Mouse (Mus musculus) cerebellum, adult 2 months (tissue): ENCODE data around the gene Suv39h1. TPM values are rescaled to one million over a fixed set of nuclear protein-coding genes. Genes with fewer than 3 reads are reported as not detected.

ENCODE experiments used
- DNase-seq, 2 experiments: peaks; one replicate each; pipeline ENCODE4 v3.0.0; 2021
- H3K27ac ChIP-seq: fragments of 200-500 bp; 2 replicates; pipeline ENCODE4 v1.5.1; 2012; ENCODE audit warnings: low read length, control low read depth, inconsistent platforms; ENCODE audit not compliant: insufficient read depth
- H3K27me3 ChIP-seq: fragments of 200-500 bp; 2 replicates; pipeline ENCODE4 v1.6.1; 2012; ENCODE audit warnings: inconsistent platforms, mild to moderate bottlenecking, low read length, moderate library complexity; ENCODE audit not compliant: control insufficient read depth, insufficient read depth
- H3K4me1 ChIP-seq: fragments of 200-500 bp; 2 replicates; pipeline ENCODE4 v1.6.1; 2011; ENCODE audit warnings: low read length; ENCODE audit not compliant: control insufficient read depth, insufficient read depth
- H3K4me3 ChIP-seq: fragments of 200-500 bp; replicated peaks from 2 replicates; pipeline ENCODE3; 2011; ENCODE audit warnings: mild to moderate bottlenecking, low read depth, low read length, control low read depth; ENCODE audit not compliant: insufficient read depth
- CTCF ChIP-seq: fragments of 200-500 bp; IDR thresholded peaks from 2 replicates; pipeline ENCODE4 v1.5.1; 2011; ENCODE audit warnings: low read depth, mild to moderate bottlenecking, control low read depth, low read length, moderate library complexity, borderline replicate concordance; ENCODE audit not compliant: insufficient read depth
- POLR2A ChIP-seq: fragments of 200-500 bp; IDR thresholded peaks from 2 replicates; pipeline ENCODE4 v1.6.1; 2011; ENCODE audit warnings: low read length, control low read depth, borderline replicate concordance; ENCODE audit not compliant: insufficient read depth
- WGBS: fragments of 180-500 bp; shearing (Covaris S2); methylation state at CpG from one replicate; pipeline ENCODE4 v1.1.7; 2018; 5-methylcytosine and 5-hydroxymethylcytosine counted together
- polyA plus RNA-seq: library from polyadenylated mRNA; depleted of rRNA; stranded (reverse); fragments of >200 nt; gene quantifications from 2 replicates; pipeline ENCODE4 v1.2.3, GENCODE M21; 2012; rRNA removed

Suv39h1 gene
- polyA plus RNA-seq: 22.3 and 22.7 TPM in 2 replicates

GRCm38 (mm10) chrX:8074430-8075014, at the start of gene Suv39h1:
Gene Suv39h1, minus strand, starts transcription at chrX:8074760.
- H3K27me3 ChIP-seq: no peaks in the 10 kb centered on the region
- WGBS: 7% methylated on average over 46 of the region's 46 CpGs
- DNase-seq: peak; percentile 91 to 97
- peak within 1 kb of the TSS; percentile 95 for H3K27ac ChIP-seq
- peak; percentile 62; the same call in 1 of the 2 replicates for TF ChIP-seq POLR2A
- TF ChIP-seq CTCF: no peak
- no peaks in the 10 kb centered on the region for H3K4me1 ChIP-seq
- H3K4me3 ChIP-seq: peak within 1 kb of the TSS; percentile 74

GRCm38 (mm10) chrX:8123821-8124470, 49.4 kb upstream of the Suv39h1 start:
- no peak overlapping the region for H3K4me3 ChIP-seq
- peak; percentile 59 to 83 for DNase-seq
- WGBS: 23% methylated on average over 6 of the region's 6 CpGs
- peak overlapping the region; percentile 94 for H3K27ac ChIP-seq
- H3K27me3 ChIP-seq: no peaks in the 10 kb centered on the region
- peaks cover 8% of the 10 kb centered on the region for H3K4me1 ChIP-seq
- TF ChIP-seq POLR2A: no peak
- no peak for TF ChIP-seq CTCF

- TF ChIP-seq CTCF (no peak), POLR2A (no peak)
- no peak overlapping the region for H3K27ac ChIP-seq
- H3K4me3 ChIP-seq: no peak overlapping the region
- no peaks in the 10 kb centered on the region for H3K27me3 ChIP-seq
- DNase-seq: no peak
- no peaks in the 10 kb centered on the region for H3K4me1 ChIP-seq
Measured at GRCm38 (mm10) chrX:8117264-8117663, 42.7 kb upstream of the Suv39h1 start.

- DNase-seq: no peak
- no peaks in the 10 kb centered on the region for H3K27me3 ChIP-seq
- no peak overlapping the region for H3K27ac ChIP-seq
- WGBS: 56% methylated on average over 4 of the region's 4 CpGs
- H3K4me3 ChIP-seq: no peak overlapping the region
- H3K4me1 ChIP-seq: no peaks in the 10 kb centered on the region
- TF ChIP-seq CTCF (no peak), POLR2A (no peak)
Measured at GRCm38 (mm10) chrX:8115275-8115674, 40.7 kb upstream of the Suv39h1 start.

GRCm38 (mm10) chrX:8105019-8105418, 30.5 kb upstream of the Suv39h1 start:
- Histone ChIP-seq H3K27me3 (no peaks in the 10 kb centered on the region), H3K4me3 (no peak overlapping the region), H3K4me1 (no peaks in the 10 kb centered on the region), H3K27ac (no peak overlapping the region)
- WGBS: 92% methylated on average over 3 of the region's 3 CpGs
- no peak for DNase-seq
- no peak for TF ChIP-seq CTCF
- no peak for TF ChIP-seq POLR2A

- TF ChIP-seq POLR2A: no peak
- TF ChIP-seq CTCF: no peak
- Histone ChIP-seq H3K27me3 (no peaks in the 10 kb centered on the region), H3K4me1 (no peaks in the 10 kb centered on the region), H3K27ac (no peak overlapping the region), H3K4me3 (no peak overlapping the region)
- DNase-seq: no peak
- 66% methylated on average over 7 of the region's 7 CpGs for WGBS
Measured at GRCm38 (mm10) chrX:8102213-8102668, 27.7 kb upstream of the Suv39h1 start.

DNA sequence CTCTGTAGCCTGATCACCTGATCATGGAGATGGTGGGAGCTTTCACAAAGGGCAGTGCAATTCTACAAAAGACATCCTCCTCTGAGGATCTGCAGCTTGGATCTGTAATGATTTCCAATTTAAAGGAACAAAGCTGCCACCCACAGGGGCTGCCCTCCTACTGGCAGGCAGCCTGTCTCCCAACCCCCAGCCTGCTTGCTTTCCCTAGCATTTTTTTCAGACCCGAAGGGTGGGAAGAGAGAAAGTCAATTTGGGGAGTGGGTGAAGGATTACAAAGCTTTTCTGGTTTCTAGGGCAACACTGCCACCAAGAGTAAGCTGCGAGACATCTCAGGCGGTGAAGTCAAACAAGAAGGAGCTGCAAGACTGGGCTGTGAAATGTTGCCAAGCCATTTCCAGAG, 26.5 kb upstream of the Suv39h1 start:
- H3K4me3 ChIP-seq: no peak overlapping the region
- H3K27ac ChIP-seq: no peak overlapping the region
- DNase-seq: no peak

GRCm38 (mm10) chrX:8099435-8099834, 24.9 kb upstream of the Suv39h1 start:
- WGBS: 59% methylated on average over 4 of the region's 4 CpGs
- Histone ChIP-seq H3K4me1 (no peaks in the 10 kb centered on the region), H3K4me3 (no peak overlapping the region), H3K27me3 (no peaks in the 10 kb centered on the region; the same call in 1 of the 2 replicates), H3K27ac (no peak overlapping the region)
- no peak for DNase-seq
- TF ChIP-seq CTCF: no peak
- TF ChIP-seq POLR2A: no peak

More for the DNA sequence above, 26.5 kb upstream of the Suv39h1 start:
- Histone ChIP-seq H3K27me3 (no peaks in the 10 kb centered on the region), H3K4me1 (no peaks in the 10 kb centered on the region)
- 24% methylated on average over 3 of the region's 3 CpGs for WGBS
- peak; percentile 7; the same call in 1 of the 2 replicates for TF ChIP-seq CTCF
- no peak for TF ChIP-seq POLR2A
